Mouse (Mus musculus) frontal cortex, postnatal 10 days (tissue): ENCODE results near the gene Fam117a.

Experiments
- DNase-seq, 2 experiments: peaks; one replicate each; pipeline ENCODE4 v3.0.0; 2022; ENCODE audit warnings: low spot score in 2 of 2, mixed read lengths in 1 of 2

Fam117a gene

DNA sequence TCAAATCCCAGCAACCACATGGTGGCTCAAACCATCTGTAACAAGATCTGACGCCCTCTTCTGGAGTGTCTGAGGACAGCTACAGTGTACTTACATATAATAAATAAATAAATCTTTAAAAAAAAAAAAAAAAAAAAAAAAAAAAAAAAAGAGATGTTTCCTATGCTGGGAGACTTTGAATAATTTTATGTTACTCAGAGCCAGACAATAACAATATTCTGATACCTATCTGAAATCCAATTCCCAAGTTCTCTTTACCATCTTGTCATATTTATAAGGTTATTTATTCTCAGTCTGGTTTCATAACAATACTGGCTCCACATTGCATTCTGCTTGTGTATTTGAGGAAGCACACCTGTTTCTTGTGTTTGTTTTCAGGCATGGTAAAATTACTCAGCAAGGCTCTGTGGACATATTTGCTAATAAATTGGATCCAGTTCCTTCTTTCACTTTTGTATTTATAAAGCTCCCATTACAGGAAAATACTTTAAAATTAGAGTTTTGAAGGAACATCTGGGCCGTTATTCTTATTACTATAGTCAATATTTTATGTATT is 84.1 kb downstream of the Fam117a start:
- no peak for DNase-seq

DNA sequence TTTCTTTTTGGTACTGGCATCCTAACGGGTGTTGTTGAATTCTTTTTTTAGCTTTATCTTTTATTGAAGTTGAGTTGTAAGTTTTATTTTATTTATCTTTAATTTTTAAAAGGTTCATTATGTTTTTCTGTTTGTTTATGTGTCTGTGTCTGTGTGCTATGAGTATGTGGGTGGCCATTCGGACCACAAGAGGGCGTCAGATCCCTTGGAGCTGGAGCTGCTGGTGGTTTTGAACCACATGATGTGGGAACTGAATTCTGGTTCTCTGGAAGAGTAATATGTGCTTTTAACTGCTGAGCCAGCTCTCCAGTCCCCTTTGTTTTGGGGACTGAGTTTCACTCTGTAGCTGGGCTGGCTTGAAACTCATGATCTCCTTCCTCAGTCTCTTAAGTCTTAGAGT is 86.7 kb downstream of the Fam117a start:
- DNase-seq = no peak

DNA sequence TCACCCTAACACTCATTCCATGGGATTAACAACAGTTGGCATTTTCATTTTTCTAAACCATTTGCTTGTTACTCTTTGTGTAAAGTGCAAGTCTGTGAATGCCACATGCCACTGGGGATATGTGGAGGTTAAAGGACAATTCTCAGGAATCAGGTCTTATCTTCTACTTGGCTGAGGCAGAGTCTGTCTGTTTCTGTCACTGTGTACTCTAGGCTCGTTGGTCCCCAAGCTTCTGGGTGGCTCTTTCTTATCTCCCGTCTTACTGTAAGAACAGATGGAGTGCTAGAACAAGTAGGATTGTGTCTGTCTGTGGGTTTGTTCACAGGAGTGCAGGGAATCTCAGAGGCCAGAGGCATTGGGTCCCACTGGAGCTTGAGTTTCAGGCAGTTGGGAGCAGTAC is 94.5 kb downstream of the Fam117a start:
- DNase-seq = no peak
